In the genomic region with DNA sequence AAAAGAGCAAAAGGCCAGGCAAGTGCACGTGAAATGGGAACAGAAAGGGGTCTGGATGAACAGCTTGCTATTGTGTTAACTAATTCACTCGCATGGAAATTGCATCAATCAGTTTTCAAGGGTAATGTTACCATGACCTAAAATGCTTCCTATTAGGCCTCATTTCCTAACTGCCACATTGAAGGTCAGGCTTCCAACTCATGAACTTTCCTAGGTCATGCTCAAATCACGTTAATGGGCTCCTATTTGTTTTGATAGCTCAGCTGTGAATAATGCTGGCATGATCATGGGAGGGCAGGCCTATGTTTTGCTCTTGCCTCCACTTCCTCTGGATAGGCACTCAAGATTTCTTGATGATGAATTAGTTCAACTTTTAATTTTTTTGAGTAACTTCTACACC, we compare ENCODE assay signal across 14 mouse cellular contexts.
"Had no signal": no experiment of that assay in that cellular context is flagged by ENCODE, and none has a peak within 500 bp of the region (broad histone marks: within the 10 kb centered on the region; RNA-seq: fewer than 3 reads in every experiment).

No protein-coding gene starts in this region.

- H3K4me1 ChIP-seq: midbrain, embryonic 12.5 days; midbrain, embryonic 15.5 days; neural tube, embryonic 12.5 days; neural tube, embryonic 15.5 days had no signal

- H3K4me2 ChIP-seq: lung, embryonic 14.5 days; midbrain, embryonic 12.5 days; midbrain, embryonic 15.5 days; neural tube, embryonic 12.5 days; neural tube, embryonic 15.5 days had no signal

- ATAC-seq: liver, postnatal 0 days; lung, postnatal 0 days; midbrain, embryonic 15.5 days had no signal

- H3K36me3 ChIP-seq: midbrain, embryonic 12.5 days; midbrain, embryonic 15.5 days; neural tube, embryonic 12.5 days; neural tube, embryonic 15.5 days had no signal

- H3K27ac ChIP-seq: left cerebral cortex, adult 2 months; liver, embryonic 14.5 days; macrophage; midbrain, embryonic 12.5 days; midbrain, embryonic 15.5 days; neural tube, embryonic 12.5 days; neural tube, embryonic 15.5 days had no signal

- H3K4me3 ChIP-seq: left cerebral cortex, adult 2 months; midbrain, embryonic 12.5 days; midbrain, embryonic 15.5 days; neural tube, embryonic 12.5 days; neural tube, embryonic 15.5 days had no signal

- H3K9ac ChIP-seq: liver, embryonic 14.5 days; liver, postnatal 0 days; lung, embryonic 14.5 days; midbrain, embryonic 12.5 days; midbrain, embryonic 15.5 days; neural tube, embryonic 12.5 days; neural tube, embryonic 15.5 days had no signal

- H3K9me3 ChIP-seq: midbrain, embryonic 12.5 days; midbrain, embryonic 15.5 days; neural tube, embryonic 12.5 days; neural tube, embryonic 15.5 days had no signal

- H3K27me3 ChIP-seq: midbrain, embryonic 12.5 days; midbrain, embryonic 15.5 days; neural tube, embryonic 12.5 days; neural tube, embryonic 15.5 days had no signal

- DNase-seq: kidney, postnatal 25 days; layer of hippocampus, postnatal 36 days; liver, postnatal 0 days; lung, embryonic 14.5 days; thymus, adult 18-20 months; thymus, postnatal 36 days had no signal
